Mouse (Mus musculus) cerebellum, adult 2 months (tissue): Measurements from ENCODE around the gene Bcor.

ENCODE experiments used
- CTCF ChIP-seq: fragments of 200-500 bp; IDR thresholded peaks from 2 replicates; pipeline ENCODE4 v1.5.1; 2011; ENCODE audit warnings: low read depth, mild to moderate bottlenecking, control low read depth, low read length, moderate library complexity, borderline replicate concordance; ENCODE audit not compliant: insufficient read depth
- POLR2A ChIP-seq: fragments of 200-500 bp; IDR thresholded peaks from 2 replicates; pipeline ENCODE4 v1.6.1; 2011; ENCODE audit warnings: low read length, control low read depth, borderline replicate concordance; ENCODE audit not compliant: insufficient read depth

- TF ChIP-seq CTCF (no peak), POLR2A (no peak)
Observed at GRCm38 (mm10) chrX:12010660-12011059, 149.5 kb downstream of the Bcor start.
